Mouse (Mus musculus) MEL (cell line): ENCODE results near the gene Atxn7. TPM values are rescaled to one million over a fixed set of nuclear protein-coding genes. Genes with fewer than 3 reads are reported as not detected.

Source experiments
- DNase-seq: peaks from one replicate; pipeline ENCODE4 v3.0.0; 2011; ENCODE audit warnings: low read depth, low spot score
- H3K27ac ChIP-seq: 2 replicates; pipeline ENCODE4 v1.5.1; 2012; ENCODE audit warnings: low read depth, mild to moderate bottlenecking, control low read depth, low read length, moderate library complexity; ENCODE audit not compliant: control insufficient read depth
- H3K27me3 ChIP-seq, 2 experiments: fragments of 150-350 bp in 1 of 2; sonication (generic) in 1 of 2; 2 replicates each; pipeline ENCODE4 v1.6.1; 2012; ENCODE audit warnings: low read length in 2 of 2, mild to moderate bottlenecking in 2 of 2, improper control_type of control experiment in 1 of 2, moderate library complexity in 1 of 2; ENCODE audit not compliant: insufficient read depth in 2 of 2, control insufficient read depth in 1 of 2
- H3K36me3 ChIP-seq, 2 experiments: 2 replicates each; pipeline ENCODE4 v1.6.1; 2012 to 2014; ENCODE audit warnings: low read length in 2 of 2, improper control_type of control experiment in 1 of 2, inconsistent platforms in 1 of 2, mild to moderate bottlenecking in 1 of 2; ENCODE audit not compliant: insufficient read depth in 2 of 2, control insufficient read depth in 1 of 2
- H3K4me1 ChIP-seq, 2 experiments: fragments of 150-350 bp in 1 of 2; sonication (generic) in 1 of 2; 2 replicates each; pipeline ENCODE4 v1.6.1; 2012; ENCODE audit warnings: low read length in 2 of 2, improper control_type of control experiment in 1 of 2, mild to moderate bottlenecking in 1 of 2; ENCODE audit not compliant: insufficient read depth in 2 of 2, control insufficient read depth in 1 of 2
- H3K4me3 ChIP-seq, 2 experiments: fragments of 150-350 bp in 1 of 2; sonication (generic) in 1 of 2; 2 replicates each; pipeline ENCODE4 v1.5.1; 2012; ENCODE audit warnings: low read depth in 2 of 2, low read length in 2 of 2, mild to moderate bottlenecking in 2 of 2, moderate library complexity in 2 of 2, control low read depth in 1 of 2, improper control_type of control experiment in 1 of 2; ENCODE audit not compliant: control insufficient read depth in 1 of 2, insufficient read depth in 1 of 2
- H3K79me2 ChIP-seq: 2 replicates; pipeline ENCODE4 v1.6.1; 2012; ENCODE audit warnings: mild to moderate bottlenecking, low read length, moderate library complexity; ENCODE audit not compliant: control insufficient read depth, poor library complexity, insufficient read depth
- H3K9ac ChIP-seq: 2 replicates; pipeline ENCODE4 v1.6.1; 2012; ENCODE audit warnings: low read depth, mild to moderate bottlenecking, control low read depth, low read length, moderate library complexity; ENCODE audit not compliant: control insufficient read depth, poor library complexity, severe bottlenecking
- H3K9me3 ChIP-seq: fragments of 150-350 bp; sonication (generic); replicated peaks from 2 replicates; pipeline ENCODE4 v1.6.1; 2012; ENCODE audit warnings: mild to moderate bottlenecking, low read length, improper control_type of control experiment, moderate library complexity; ENCODE audit not compliant: insufficient read depth
- BHLHE40 ChIP-seq: IDR thresholded peaks from 2 replicates; pipeline ENCODE4 v1.6.1; 2012; ENCODE audit warnings: low read depth, mild to moderate bottlenecking, inconsistent platforms, low read length, improper control_type of control experiment, borderline replicate concordance
- CTCF ChIP-seq, 3 experiments: IDR thresholded peaks in 2 of 3; conservative IDR thresholded peaks in 1 of 3; 2 replicates each; pipeline ENCODE4 v1.5.1; 2011 to 2012; ENCODE audit warnings: low read length in 3 of 3, low read depth in 2 of 3, mild to moderate bottlenecking in 2 of 3, improper control_type of control experiment in 1 of 3, inconsistent platforms in 1 of 3, mixed read lengths in 1 of 3, moderate library complexity in 1 of 3; ENCODE audit not compliant: control insufficient read depth in 1 of 3, insufficient read depth in 1 of 3, poor library complexity in 1 of 3, severe bottlenecking in 1 of 3
- ELF1 ChIP-seq: IDR thresholded peaks from 2 replicates; pipeline ENCODE4 v1.6.1; 2014; ENCODE audit warnings: low read depth, mild to moderate bottlenecking, inconsistent platforms, low read length, improper control_type of control experiment, moderate library complexity
- EP300 ChIP-seq, 2 experiments: IDR thresholded peaks; 2 replicates each; pipeline ENCODE4 v1.6.1; 2011; ENCODE audit warnings: improper control_type of control experiment in 2 of 2, low read length in 2 of 2, low read depth in 1 of 2, mild to moderate bottlenecking in 1 of 2
- ETS1 ChIP-seq: IDR thresholded peaks from 2 replicates; pipeline ENCODE4 v1.6.1; 2012; ENCODE audit warnings: low read depth, mild to moderate bottlenecking, inconsistent platforms, low read length, improper control_type of control experiment, moderate library complexity
- GABPA ChIP-seq: IDR thresholded peaks from 2 replicates; pipeline ENCODE4 v1.6.1; 2012; ENCODE audit warnings: low read depth, mild to moderate bottlenecking, inconsistent platforms, low read length, improper control_type of control experiment, moderate library complexity
- GATA1 ChIP-seq: IDR thresholded peaks from 2 replicates; pipeline ENCODE4 v1.6.1; 2011; ENCODE audit warnings: low read depth, low read length, improper control_type of control experiment
- HCFC1 ChIP-seq: IDR thresholded peaks from 2 replicates; pipeline ENCODE4 v1.6.1; 2012; ENCODE audit warnings: low read depth, mild to moderate bottlenecking, inconsistent platforms, low read length, improper control_type of control experiment, moderate library complexity
- MAFK ChIP-seq: IDR thresholded peaks from 2 replicates; pipeline ENCODE4 v1.6.1; 2011; ENCODE audit warnings: low read depth, mild to moderate bottlenecking, low read length, improper control_type of control experiment, borderline replicate concordance
- MEF2A ChIP-seq: IDR thresholded peaks from 2 replicates; pipeline ENCODE4 v1.6.1; 2014; ENCODE audit warnings: low read depth, mild to moderate bottlenecking, inconsistent platforms, low read length, improper control_type of control experiment; ENCODE audit not compliant: poor library complexity, insufficient replicate concordance, severe bottlenecking; ENCODE audit errors: extremely low read depth
- MXI1 ChIP-seq: IDR thresholded peaks from 2 replicates; pipeline ENCODE4 v1.6.1; 2011; ENCODE audit warnings: mild to moderate bottlenecking, low read depth, low read length, improper control_type of control experiment
- MYB ChIP-seq: IDR thresholded peaks from 2 replicates; pipeline ENCODE4 v1.6.1; 2011; ENCODE audit warnings: mild to moderate bottlenecking, low read depth, low read length, improper control_type of control experiment
- MYC ChIP-seq: IDR thresholded peaks from 2 replicates; pipeline ENCODE4 v1.6.1; 2011; ENCODE audit warnings: low read depth, mild to moderate bottlenecking, low read length, improper control_type of control experiment, moderate library complexity
- NELFE ChIP-seq: IDR thresholded peaks from 2 replicates; pipeline ENCODE4 v1.6.1; 2011; ENCODE audit warnings: low read depth, low read length, improper control_type of control experiment
- NRF1 ChIP-seq: IDR thresholded peaks from 2 replicates; pipeline ENCODE4 v1.6.1; 2014; ENCODE audit warnings: low read depth, mild to moderate bottlenecking, inconsistent platforms, low read length, improper control_type of control experiment, moderate library complexity; ENCODE audit not compliant: poor library complexity, insufficient read depth, severe bottlenecking
- POLR2A ChIP-seq, 2 experiments: IDR thresholded peaks; 2 replicates each; pipeline ENCODE4 v1.6.1; 2011 to 2012; ENCODE audit warnings: low read length in 2 of 2, mild to moderate bottlenecking in 2 of 2, control low read depth in 1 of 2, improper control_type of control experiment in 1 of 2, low read depth in 1 of 2, moderate library complexity in 1 of 2; ENCODE audit not compliant: control insufficient read depth in 1 of 2, insufficient read depth in 1 of 2, poor library complexity in 1 of 2
- POLR2AphosphoS2 ChIP-seq: IDR thresholded peaks from 2 replicates; pipeline ENCODE4 v1.6.1; 2011; ENCODE audit warnings: low read length, improper control_type of control experiment
- POLR2AphosphoS5 ChIP-seq: IDR thresholded peaks from 2 replicates; pipeline ENCODE4 v1.6.1; 2012; ENCODE audit warnings: low read depth, borderline replicate concordance, mild to moderate bottlenecking, inconsistent platforms, low read length, moderate library complexity, mixed read lengths
- RCOR1 ChIP-seq: IDR thresholded peaks from 2 replicates; pipeline ENCODE4 v1.6.1; 2012; ENCODE audit warnings: low read depth, mild to moderate bottlenecking, inconsistent platforms, low read length, improper control_type of control experiment
- SIN3A ChIP-seq: IDR thresholded peaks from 2 replicates; pipeline ENCODE4 v1.6.1; 2012; ENCODE audit warnings: low read length, improper control_type of control experiment, inconsistent platforms
- TAL1 ChIP-seq: IDR thresholded peaks from 2 replicates; pipeline ENCODE4 v1.6.1; 2012; ENCODE audit warnings: mild to moderate bottlenecking, inconsistent platforms, low read length, moderate library complexity, mixed read lengths
- TCF12 ChIP-seq: IDR thresholded peaks from 2 replicates; pipeline ENCODE4 v1.6.1; 2014; ENCODE audit warnings: low read depth, mild to moderate bottlenecking, inconsistent platforms, low read length, improper control_type of control experiment, moderate library complexity
- USF1 ChIP-seq: IDR thresholded peaks from 2 replicates; pipeline ENCODE4 v1.6.1; 2014; ENCODE audit warnings: low read depth, mild to moderate bottlenecking, inconsistent platforms, low read length, improper control_type of control experiment, moderate library complexity
- ZC3H11A ChIP-seq: IDR thresholded peaks from 2 replicates; pipeline ENCODE4 v1.6.1; 2012; ENCODE audit warnings: low read depth, mild to moderate bottlenecking, inconsistent platforms, low read length, improper control_type of control experiment
- ZKSCAN1 ChIP-seq: IDR thresholded peaks from 2 replicates; pipeline ENCODE4 v1.6.1; 2012; ENCODE audit warnings: low read depth, mild to moderate bottlenecking, inconsistent platforms, low read length, improper control_type of control experiment, moderate library complexity
- ZNF384 ChIP-seq: IDR thresholded peaks from 2 replicates; pipeline ENCODE4 v1.6.1; 2012; ENCODE audit warnings: low read depth, mild to moderate bottlenecking, inconsistent platforms, low read length, improper control_type of control experiment
- polyA plus RNA-seq, 2 experiments: library from polyadenylated mRNA; stranded (reverse) in 1 of 2; unstranded in 1 of 2; fragments of >175 nt in 1 of 2; fragments of >200 nt in 1 of 2; gene quantifications; 2 replicates each; pipeline versions ENCODE4 v1.2.1 to v1.2.4; 2012; ENCODE audit warnings: low replicate concordance in 2 of 2, low read depth in 1 of 2; ENCODE audit not compliant: insufficient read length in 2 of 2, insufficient read depth in 1 of 2, missing spikeins in 1 of 2
- total RNA-seq: library from RNA; depleted of rRNA; stranded (reverse); fragments of 300-350 nt; gene quantifications from 2 replicates; pipeline ENCODE4 v1.2.3, GENCODE M21; 2012

Atxn7 gene
- total and polyA plus RNA-seq, 3 experiments = 2.3 to 7.7 TPM; not detected in 1

DNA sequence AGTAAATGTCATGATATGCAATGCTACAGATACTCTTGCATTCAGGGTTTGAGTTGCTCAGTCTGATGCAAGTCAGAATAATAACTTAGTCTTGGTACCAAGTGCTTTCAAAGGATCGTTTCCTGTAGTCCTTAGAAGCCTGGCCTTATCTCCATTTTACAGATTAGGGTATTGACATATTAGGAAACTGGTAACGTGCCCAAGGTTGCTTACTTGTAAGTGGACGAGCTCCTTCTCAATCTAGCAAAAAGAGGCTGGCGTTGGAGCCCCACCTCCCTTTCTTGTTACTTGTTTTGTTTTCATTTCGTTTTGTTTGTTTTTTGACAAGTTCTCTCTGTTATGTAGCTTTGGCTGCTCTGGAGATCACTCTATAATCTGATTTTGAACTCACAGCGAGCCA lies 48.5 kb downstream of the Atxn7 start:
- Histone ChIP-seq H3K4me1 (peaks cover 7 to 9% of the 10 kb centered on the region in 2 experiments; a peak in 3 of 4 replicates), H3K79me2 (peaks cover 7% of the 10 kb centered on the region; the same call in 1 of the 2 replicates), H3K36me3 (peaks cover 0 to 13% of the 10 kb centered on the region in 2 experiments; a peak in 2 of 4 replicates), H3K27me3 (no peaks in the 10 kb centered on the region), H3K27ac (peak overlapping the region; percentile 64), H3K4me3 (peak overlapping the region; percentile 41 to 67), H3K9me3 (no peaks in the 10 kb centered on the region), H3K9ac (peak overlapping the region; percentile 52)
- DNase-seq = peak; percentile 82
- TF ChIP-seq GATA1 (peak; percentile 60), ZKSCAN1 (no peak), NELFE (no peak), TAL1 (0 out of 2 replicates have a peak, but pooled peaks have one; percentile 16), EP300 (IDR thresholded peaks at IDR 0.05; ENCODE audit: low read depth in 1 of 2, low read length in 2 of 2) (peak in 1 of 2 experiments; percentile 54; a peak in 1 of 4 replicates), MXI1 (0 out of 2 replicates have a peak, but pooled peaks have one; percentile 17), BHLHE40 (peak; percentile 88), USF1 (peak; percentile 67; the same call in 1 of the 2 replicates), MAFK (no peak), CTCF (IDR thresholded peaks at IDR 0.05 in 2 of 3, conservative IDR thresholded peaks at IDR 0.05 in 1 of 3; ENCODE audit: control insufficient read depth in 1 of 3, insufficient read depth in 1 of 3, low read depth in 2 of 3, low read length in 3 of 3, poor library complexity in 1 of 3, severe bottlenecking in 1 of 3) (no peak), ETS1 (0 out of 2 replicates have a peak, but pooled peaks have one; percentile 24), TCF12 (peak; percentile 44; the same call in 1 of the 2 replicates)

- no peaks in the 10 kb centered on the region for H3K9me3 ChIP-seq
- peak overlapping the region; percentile 95 for H3K9ac ChIP-seq
- peaks cover 0 to 13% of the 10 kb centered on the region in 2 experiments; a peak in 2 of 4 replicates for H3K36me3 ChIP-seq
- DNase-seq = peak; percentile 81
- H3K79me2 ChIP-seq = peaks cover 7% of the 10 kb centered on the region
- peaks cover 7 to 9% of the 10 kb centered on the region in 2 experiments; a peak in 3 of 4 replicates for H3K4me1 ChIP-seq
- peak overlapping the region; percentile 44 for H3K27ac ChIP-seq
- no peaks in the 10 kb centered on the region for H3K27me3 ChIP-seq
- peak overlapping the region; percentile 64 to 97 for H3K4me3 ChIP-seq
- 0 out of 2 replicates have a peak, but pooled peaks have one; percentile 9 for TF ChIP-seq ELF1
- TF ChIP-seq TAL1 = no peak
- no peak for TF ChIP-seq GATA1
- peak in 1 of 2 experiments; percentile 33; a peak in 2 of 4 replicates for TF ChIP-seq POLR2A (IDR thresholded peaks at IDR 0.05; ENCODE audit: control insufficient read depth in 1 of 2, insufficient read depth in 1 of 2, low read depth in 1 of 2, low read length in 2 of 2, poor library complexity in 1 of 2)
- no peak for TF ChIP-seq ZKSCAN1
- TF ChIP-seq POLR2AphosphoS5 = no peak
- TF ChIP-seq TCF12 = no peak
- TF ChIP-seq ETS1 = peak; percentile 15; the same call in 1 of the 2 replicates
- no peak for TF ChIP-seq MYB
- no peak; the same call in 1 of the 2 replicates for TF ChIP-seq POLR2AphosphoS2
- TF ChIP-seq RCOR1 = no peak
- TF ChIP-seq MEF2A = no peak
- TF ChIP-seq SIN3A = 0 out of 2 replicates have a peak, but pooled peaks have one; percentile 23
- TF ChIP-seq NRF1 = no peak
- TF ChIP-seq GABPA = no peak
- no peak for TF ChIP-seq MYC
- no peak for TF ChIP-seq ZNF384
- no peak for TF ChIP-seq ZC3H11A
- TF ChIP-seq NELFE = peak; percentile 58
- TF ChIP-seq BHLHE40 = no peak
- TF ChIP-seq HCFC1 = peak; percentile 44; the same call in 1 of the 2 replicates
Measured at GRCm38 (mm10) chr14:14012383-14013251, 51.4 kb downstream of the Atxn7 start.
